18 mouse cellular contexts compared by ENCODE assay signal in genomic region chr1:127387226-127387625, GRCm38 (mm10).
"Had no signal": no experiment of that assay in that cellular context is flagged by ENCODE, and none has a peak within 500 bp of the region (broad histone marks: within the 10 kb centered on the region; RNA-seq: fewer than 3 reads in every experiment).

No protein-coding gene starts in this region.

- H3K9ac ChIP-seq: lung, embryonic 14.5 days; neural tube, embryonic 13.5 days; neural tube, embryonic 15.5 days had no signal

- ATAC-seq: midbrain, embryonic 16.5 days had no signal

- H3K27ac ChIP-seq: neural tube, embryonic 13.5 days; neural tube, embryonic 15.5 days had no signal

- H3K9me3 ChIP-seq: neural tube, embryonic 15.5 days had no signal

- H3K4me1 ChIP-seq: neural tube, embryonic 15.5 days had no signal

- H3K4me2 ChIP-seq: lung, embryonic 14.5 days; midbrain, embryonic 11.5 days; neural tube, embryonic 13.5 days; neural tube, embryonic 15.5 days had no signal

- H3K4me3 ChIP-seq: myocyte; neural tube, embryonic 13.5 days; neural tube, embryonic 15.5 days had no signal

- H3K27me3 ChIP-seq: neural tube, embryonic 13.5 days; neural tube, embryonic 15.5 days had no signal

- DNase-seq: lung, adult 18-20 months; lung, embryonic 14.5 days; lung, postnatal 10 days; lung, postnatal 4 days; midbrain, embryonic 14.5 days; retina, postnatal 1 day; right cerebral cortex, adult 18-20 months; right cerebral cortex, postnatal 25 days; right cerebral cortex, postnatal 4 days; spleen, adult 18-20 months; thymus, adult 18-20 months; thymus, postnatal 14 days; thymus, postnatal 36 days had no signal
